ENCODE assay signal across 8 mouse cellular contexts in genomic region chr11:57673977-57674687, GRCm38 (mm10). TPM values are rescaled to one million over a fixed set of nuclear protein-coding genes. Genes with fewer than 3 reads are reported as not detected.
DNase-seq lines count a peak whose midpoint lies in the region; ATAC-seq and TF ChIP-seq lines count a peak whose summit lies in the region.

No protein-coding gene starts in this region.

- H3K27ac ChIP-seq in midbrain, postnatal 0 days (ENCODE audit: low read depth, low read length): peak overlapping the region; percentile 26; the same call in 1 of the 2 replicates
- H3K27ac ChIP-seq in midbrain, embryonic 16.5 days (ENCODE audit: low read length): no peak overlapping the region
- peak overlapping the region; percentile 55; the same call in 1 of the 2 replicates for H3K27ac ChIP-seq in forebrain, embryonic 14.5 days (ENCODE audit: low read depth, low read length)

- no peaks in the 10 kb centered on the region; the same call in 1 of the 2 replicates for H3K4me1 ChIP-seq in midbrain, postnatal 0 days (ENCODE audit: insufficient read depth, low read length)
- H3K4me1 ChIP-seq in midbrain, embryonic 16.5 days (ENCODE audit: control insufficient read depth, insufficient read depth, low read length): peaks cover 6% of the 10 kb centered on the region; the same call in 1 of the 2 replicates
- no peaks in the 10 kb centered on the region for H3K4me1 ChIP-seq in forebrain, embryonic 14.5 days (ENCODE audit: control insufficient read depth, insufficient read depth, low read length)

- WGBS in midbrain, postnatal 0 days: 74% methylated on average over 12 of the region's 12 CpGs
- WGBS in midbrain, embryonic 16.5 days: 86% methylated on average over 12 of the region's 12 CpGs
- 84% methylated on average over 12 of the region's 12 CpGs for WGBS in forebrain, embryonic 14.5 days

- no peaks in the 10 kb centered on the region for H3K36me3 ChIP-seq in midbrain, postnatal 0 days (ENCODE audit: insufficient read depth, low read length)
- no peaks in the 10 kb centered on the region for H3K36me3 ChIP-seq in midbrain, embryonic 16.5 days (ENCODE audit: control insufficient read depth, insufficient read depth, low read length)
- no peaks in the 10 kb centered on the region for H3K36me3 ChIP-seq in forebrain, embryonic 14.5 days (ENCODE audit: control insufficient read depth, insufficient read depth, low read length)

- no peak for DNase-seq in midbrain, postnatal 0 days (ENCODE audit: low spot score)
- no peak for DNase-seq in forebrain, embryonic 14.5 days (ENCODE audit: low spot score)
- DNase-seq in kidney, adult 8-10 months: peak; percentile 22 to 45
- DNase-seq in adrenal gland, adult 8-10 months: no peak
- no peak for DNase-seq in cerebellum, postnatal 10 days

- no peaks in the 10 kb centered on the region for H3K27me3 ChIP-seq in midbrain, postnatal 0 days (ENCODE audit: insufficient read depth, low read length)
- H3K27me3 ChIP-seq in midbrain, embryonic 16.5 days (ENCODE audit: control insufficient read depth, insufficient read depth, low read depth, low read length): no peaks in the 10 kb centered on the region
- H3K27me3 ChIP-seq in forebrain, embryonic 14.5 days (replicated peaks; ENCODE audit: control insufficient read depth, insufficient read depth, low read length): no peaks in the 10 kb centered on the region

- ATAC-seq in midbrain, postnatal 0 days (ENCODE audit: low FRiP score): no peak
- no peak for ATAC-seq in midbrain, embryonic 16.5 days
- no peak for ATAC-seq in forebrain, embryonic 14.5 days
- ATAC-seq in megakaryocyte progenitor cell, adult 5-6 weeks (replicated peaks; ENCODE audit: poor library complexity): peak; percentile 35; the same call in 1 of the 2 replicates
- no peak for ATAC-seq in inflammation-experienced regulatory T-cells, adult 6 months

- no peak overlapping the region for H3K9ac ChIP-seq in midbrain, postnatal 0 days (replicated peaks; ENCODE audit: low read length, poor library complexity, severe bottlenecking)
- H3K9ac ChIP-seq in midbrain, embryonic 16.5 days (ENCODE audit: low read depth, low read length): no peak overlapping the region
- H3K9ac ChIP-seq in forebrain, embryonic 14.5 days (ENCODE audit: low read length): no peak overlapping the region

- no peak overlapping the region for H3K4me3 ChIP-seq in midbrain, postnatal 0 days (ENCODE audit: low read depth, low read length)
- no peak overlapping the region for H3K4me3 ChIP-seq in midbrain, embryonic 16.5 days (ENCODE audit: low read depth, low read length)
- H3K4me3 ChIP-seq in forebrain, embryonic 14.5 days (ENCODE audit: low read depth, low read length): no peak overlapping the region

- H3K4me2 ChIP-seq in midbrain, postnatal 0 days (ENCODE audit: low read depth, low read length, poor library complexity, severe bottlenecking): no peak overlapping the region
- no peak overlapping the region for H3K4me2 ChIP-seq in midbrain, embryonic 16.5 days (ENCODE audit: low read length)
- H3K4me2 ChIP-seq in forebrain, embryonic 14.5 days (ENCODE audit: low read length): no peak overlapping the region

- no peak for TF ChIP-seq CTCF in midbrain, postnatal 0 days (IDR thresholded peaks at IDR 0.05)

- H3K9me3 ChIP-seq in midbrain, postnatal 0 days (ENCODE audit: low read length): no peaks in the 10 kb centered on the region
- H3K9me3 ChIP-seq in midbrain, embryonic 16.5 days (replicated peaks; ENCODE audit: control insufficient read depth, low read length, poor library complexity, severe bottlenecking): no peaks in the 10 kb centered on the region
- no peaks in the 10 kb centered on the region for H3K9me3 ChIP-seq in forebrain, embryonic 14.5 days (replicated peaks; ENCODE audit: control insufficient read depth, low read length)

RNA-seq across cellular contexts. Expression of gene Galnt10, which starts 28.9 kb away (rescaled TPM):
- 21.3 and 26.0 TPM in 2 replicates for total RNA-seq in midbrain, postnatal 0 days (2014; rRNA removed)
- 11.8 and 12.0 TPM in 2 replicates for polyA plus RNA-seq in midbrain, postnatal 0 days (2015; fragmentation: Nextera tagmentation; extraction: Ambion mirVana)
- polyA plus RNA-seq in midbrain, embryonic 16.5 days (2015; fragmentation: Nextera tagmentation; extraction: Ambion mirVana): 14.7 and 14.8 TPM in 2 replicates
- polyA plus RNA-seq in forebrain, embryonic 14.5 days (2014; fragmentation: Nextera tagmentation; extraction: Ambion mirVana): 6.1 and 7.1 TPM in 2 replicates
- 4.0 and 4.8 TPM in 2 replicates for total RNA-seq in megakaryocyte progenitor cell, adult 5-6 weeks (2015)
- total RNA-seq in megakaryocyte progenitor cell, adult 5-6 weeks (2017): 7.0 and 8.8 TPM in 2 replicates
- 10 to 100 TPM; 55.7 to 76.3 (median 61.3) TPM for total RNA-seq in adrenal gland, adult 8-10 months (2022)
- polyA plus RNA-seq in inflammation-experienced regulatory T-cells, adult 6 months (2017; shearing (Covaris generic)): 1 to 10 TPM; 2.8 to 5.2 (median 4.6) TPM

Comparison
In these comparisons a context has a peak if more than half of its experiments do, and no peak if none do; other contexts are left out.
1. DNase-seq: peak in kidney, adult 8-10 months (2 of 2); none in midbrain, postnatal 0 days (single experiment), forebrain, embryonic 14.5 days (single experiment), adrenal gland, adult 8-10 months (single experiment) and cerebellum, postnatal 10 days (0 of 2).